Mouse (Mus musculus) thymus, adult 2 months (tissue): ENCODE data around the gene Irak2.

ENCODE experiments used
- CTCF ChIP-seq: fragments of 200-500 bp; IDR thresholded peaks from 2 replicates; pipeline ENCODE4 v1.5.1; 2012; ENCODE audit warnings: mild to moderate bottlenecking, control low read depth, low read length, moderate library complexity, borderline replicate concordance; ENCODE audit not compliant: control insufficient read depth, poor library complexity, insufficient read depth; ENCODE audit errors: extremely low read depth
- POLR2A ChIP-seq: fragments of 200-500 bp; IDR thresholded peaks from 2 replicates; pipeline ENCODE4 v1.6.1; 2012; ENCODE audit warnings: mild to moderate bottlenecking, low read length, control low read depth, moderate library complexity; ENCODE audit not compliant: control insufficient read depth, poor library complexity, insufficient read depth; ENCODE audit errors: extremely low read depth

DNA sequence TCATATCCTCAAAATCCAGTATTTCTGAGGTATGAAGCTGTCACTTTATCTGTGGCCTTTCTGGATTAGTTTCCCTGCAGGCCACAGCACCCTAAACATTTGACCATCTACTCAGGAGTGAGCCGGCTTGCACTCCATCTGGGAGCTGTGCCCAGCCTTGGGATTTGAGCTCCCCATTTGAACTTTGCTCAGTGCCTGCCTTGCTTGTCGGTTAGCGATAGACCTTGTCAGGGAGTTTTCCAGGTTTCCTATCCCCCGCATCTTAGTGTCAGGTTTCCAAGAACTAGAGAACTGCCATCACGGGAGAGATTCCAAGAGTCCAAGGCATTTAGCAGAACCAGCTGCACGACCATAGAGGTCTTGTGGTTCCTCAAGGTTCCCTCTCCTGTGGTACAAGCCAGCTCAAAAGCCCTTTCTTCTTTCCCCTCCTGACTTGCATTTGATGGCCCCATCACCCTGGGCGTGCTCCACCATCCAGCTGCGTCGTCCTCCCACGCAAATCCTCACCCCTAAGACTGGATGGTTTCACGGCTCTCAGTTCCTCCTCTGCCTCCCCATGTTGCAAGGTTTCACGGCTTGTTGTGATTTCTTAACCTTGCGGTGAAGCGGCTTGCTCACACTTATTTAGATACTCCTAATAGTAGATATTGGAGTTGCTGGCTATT lies 38.9 kb downstream of the Irak2 start:
- TF ChIP-seq CTCF (no peak), POLR2A (no peak)
